Mouse (Mus musculus) ZHBTc4 (cell line): ENCODE results near the gene Polr2g.

ENCODE experiments used
- DNase-seq: peaks from one replicate; pipeline ENCODE4 v3.0.0-alpha.2; 2011; ENCODE audit warnings: low read depth, low spot score

The Polr2g gene

GRCm38 (mm10) chr19:8758899-8759298, 39.5 kb downstream of the Polr2g start:
- no peak for DNase-seq

GRCm38 (mm10) chr19:8757471-8757998, 40.8 kb downstream of the Polr2g start:
- DNase-seq, result no peak

DNA sequence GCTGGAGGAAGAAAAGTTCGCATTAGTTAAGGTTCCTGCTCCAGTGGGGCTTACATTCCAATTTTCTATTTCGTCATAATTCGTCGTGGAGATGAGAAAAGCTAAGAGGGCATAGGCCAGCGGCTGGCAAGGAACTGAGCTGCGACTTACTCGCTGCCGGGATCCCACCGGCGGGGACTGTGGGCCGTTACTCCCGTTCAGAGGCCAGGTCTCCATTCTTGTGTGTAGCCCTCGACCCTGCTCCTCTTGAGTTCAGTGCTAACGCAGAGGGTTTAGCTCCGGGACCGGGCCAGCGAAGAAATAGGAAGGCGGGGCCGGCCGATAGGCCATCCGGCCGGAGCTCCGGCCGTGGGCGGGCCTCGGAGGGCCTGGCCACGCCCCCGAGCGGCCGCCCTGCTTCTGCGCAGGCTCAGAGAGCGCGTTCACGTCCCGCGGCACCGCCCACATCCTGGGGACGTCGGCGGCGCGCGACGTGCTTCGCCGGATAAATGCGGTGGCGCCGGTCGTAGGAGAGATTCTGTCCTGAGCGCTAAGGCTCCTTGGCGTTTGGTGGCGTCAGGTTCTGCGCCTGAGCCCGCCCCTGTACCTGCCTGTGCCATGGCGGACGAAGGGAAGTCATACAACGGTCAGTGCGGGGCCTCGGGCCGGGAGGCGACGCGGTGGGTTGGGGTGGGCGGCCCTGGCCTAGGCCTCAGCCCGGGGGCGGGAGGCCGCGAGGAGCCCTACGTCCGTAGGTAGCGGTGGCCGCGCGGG, 41.6 kb downstream of the Polr2g start, which contains the start of gene Nxf1:
TSS of gene Nxf1 (plus strand) at position 439 of the 753 bp plus-strand sequence.
- DNase-seq, result peak; percentile 98

DNA sequence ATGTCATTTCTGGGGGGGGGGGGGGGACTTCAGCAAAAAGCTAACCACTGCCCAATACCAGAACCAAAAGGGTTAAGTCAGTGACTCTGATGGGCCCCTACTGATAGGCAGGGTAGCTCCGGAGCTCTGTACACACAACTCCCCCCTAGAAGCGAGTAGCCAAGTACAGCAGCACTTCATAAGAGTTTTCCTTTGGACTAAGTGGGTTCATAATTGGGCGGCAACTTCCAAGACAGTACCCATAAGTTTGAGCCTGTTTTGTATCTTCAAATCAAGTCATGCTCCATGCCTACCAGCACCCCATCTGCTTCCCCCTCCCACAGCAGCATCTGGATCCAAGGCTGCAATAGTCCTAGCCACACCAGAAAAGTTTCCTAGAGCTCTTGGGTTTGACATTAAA, 42.7 kb downstream of the Polr2g start:
- no peak for DNase-seq

GRCm38 (mm10) chr19:8747368-8747767, 51.0 kb downstream of the Polr2g start:
- peak; percentile 69 for DNase-seq

DNA sequence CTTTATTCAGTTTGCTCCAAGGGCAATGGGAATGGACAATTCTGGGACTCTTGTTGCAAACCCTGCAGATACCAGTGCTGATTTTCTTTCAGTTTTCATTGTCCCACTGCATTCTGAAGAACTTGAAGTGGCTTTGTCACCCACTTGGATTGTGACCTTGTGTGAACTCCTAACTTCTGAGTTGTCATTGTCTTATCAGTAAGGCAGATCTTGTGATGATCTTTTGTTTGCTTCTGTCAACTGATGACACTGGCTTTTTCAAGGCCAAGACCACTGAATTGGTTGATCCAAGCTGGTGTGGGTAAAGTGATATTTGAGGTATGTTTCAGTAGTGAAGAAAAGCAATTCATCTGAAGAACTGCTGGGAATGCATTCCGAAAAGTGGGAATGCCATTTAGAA, 53.0 kb downstream of the Polr2g start:
- DNase-seq, result no peak
